Comparison of ENCODE assay signal across 8 mouse cellular contexts in genomic region chr19:42128787-42129508, GRCm38 (mm10). TPM values are rescaled to one million over a fixed set of nuclear protein-coding genes. Genes with fewer than 3 reads are reported as not detected.
A peak's percentile ranks its signal among the peaks of the same experiment; 100 is the strongest.
DNase-seq lines count a peak whose midpoint lies in the region; ATAC-seq and TF ChIP-seq lines count a peak whose summit lies in the region.

Avpi1 (minus strand) TSS chr19:42129059.

- peak within 1 kb of the TSS; percentile 90 for H3K27ac ChIP-seq in heart, embryonic 12.5 days (ENCODE audit: poor library complexity, severe bottlenecking)
- H3K27ac ChIP-seq in kidney, postnatal 0 days = peak within 1 kb of the TSS; percentile 84
- peak within 1 kb of the TSS; percentile 53; the same call in 1 of the 2 replicates for H3K27ac ChIP-seq in liver, embryonic 11.5 days (ENCODE audit: low read depth, low read length)
- H3K27ac ChIP-seq in stomach, embryonic 14.5 days (ENCODE audit: low read length) = peak within 1 kb of the TSS; percentile 79

- H3K4me1 ChIP-seq in heart, embryonic 12.5 days (replicated peaks) = peaks cover 41% of the 10 kb centered on the region
- no peaks in the 10 kb centered on the region; the same call in 1 of the 2 replicates for H3K4me1 ChIP-seq in kidney, postnatal 0 days (replicated peaks; ENCODE audit: insufficient read depth, low read length)
- H3K4me1 ChIP-seq in liver, embryonic 11.5 days (replicated peaks; ENCODE audit: control insufficient read depth, insufficient read depth, low read length) = peaks cover 12% of the 10 kb centered on the region
- peaks cover 4% of the 10 kb centered on the region for H3K4me1 ChIP-seq in stomach, embryonic 14.5 days (ENCODE audit: control insufficient read depth, insufficient read depth, low read length)

- H3K9ac ChIP-seq in heart, embryonic 12.5 days = peak within 1 kb of the TSS; percentile 90
- peak within 1 kb of the TSS; percentile 70 for H3K9ac ChIP-seq in kidney, postnatal 0 days (ENCODE audit: low read depth, low read length)
- peak within 1 kb of the TSS; percentile 77 for H3K9ac ChIP-seq in liver, embryonic 11.5 days (ENCODE audit: low read depth, low read length)
- peak within 1 kb of the TSS; percentile 44 for H3K9ac ChIP-seq in stomach, embryonic 14.5 days (replicated peaks; ENCODE audit: low read depth, low read length)

- H3K36me3 ChIP-seq in heart, embryonic 12.5 days = peaks cover 11% of the 10 kb centered on the region
- H3K36me3 ChIP-seq in kidney, postnatal 0 days (ENCODE audit: insufficient read depth, low read length) = 0 out of 2 replicates have a peak, but pooled peaks cover 4% of the 10 kb centered on the region
- H3K36me3 ChIP-seq in liver, embryonic 11.5 days (ENCODE audit: control insufficient read depth, insufficient read depth, low read length) = no peaks in the 10 kb centered on the region
- H3K36me3 ChIP-seq in stomach, embryonic 14.5 days (ENCODE audit: control insufficient read depth, insufficient read depth, low read length) = no peaks in the 10 kb centered on the region; the same call in 1 of the 2 replicates

- ATAC-seq in erythroid progenitor cell, adult 5-6 weeks (replicated peaks; ENCODE audit: low FRiP score, poor library complexity, severe bottlenecking) = peak; percentile 96
- ATAC-seq in heart, embryonic 12.5 days (ENCODE audit: insufficient number of reproducible peaks, low FRiP score) = peak; percentile 98
- peak; percentile 97 for ATAC-seq in kidney, postnatal 0 days (replicated peaks; ENCODE audit: low FRiP score, low read depth)
- peak; percentile 98 for ATAC-seq in liver, embryonic 11.5 days (replicated peaks; ENCODE audit: low FRiP score)
- peak; percentile 98 for ATAC-seq in stomach, embryonic 14.5 days (ENCODE audit: insufficient number of reproducible peaks, insufficient read depth, low FRiP score, low read depth)

- no peaks in the 10 kb centered on the region for H3K9me3 ChIP-seq in heart, embryonic 12.5 days (replicated peaks)
- H3K9me3 ChIP-seq in kidney, postnatal 0 days (replicated peaks; ENCODE audit: low read length) = no peaks in the 10 kb centered on the region
- no peaks in the 10 kb centered on the region for H3K9me3 ChIP-seq in liver, embryonic 11.5 days (ENCODE audit: control insufficient read depth, low read length)
- H3K9me3 ChIP-seq in stomach, embryonic 14.5 days (ENCODE audit: control insufficient read depth, low read depth, low read length) = no peaks in the 10 kb centered on the region

- peak; percentile 95 for DNase-seq in CD4-positive helper T cell, adult 2 months (ENCODE audit: low read depth, low spot score)
- DNase-seq in brain, embryonic 18.5 days (ENCODE audit: low read depth, low spot score) = peak; percentile 95
- DNase-seq in kidney, postnatal 0 days (ENCODE audit: low spot score) = peak; percentile 99
- peak; percentile 97 for DNase-seq in liver, embryonic 11.5 days (ENCODE audit: low spot score)
- peak; percentile 95 for DNase-seq in naive thymus-derived CD4-positive, alpha-beta T cell, adult 2 months (ENCODE audit: low read depth)

- H3K27me3 ChIP-seq in heart, embryonic 12.5 days (replicated peaks) = no peaks in the 10 kb centered on the region
- no peaks in the 10 kb centered on the region for H3K27me3 ChIP-seq in kidney, postnatal 0 days (ENCODE audit: insufficient read depth, low read length)
- no peaks in the 10 kb centered on the region for H3K27me3 ChIP-seq in liver, embryonic 11.5 days (replicated peaks; ENCODE audit: control insufficient read depth, insufficient read depth, low read length)
- no peaks in the 10 kb centered on the region for H3K27me3 ChIP-seq in stomach, embryonic 14.5 days (ENCODE audit: control insufficient read depth, insufficient read depth, low read length)

- H3K4me2 ChIP-seq in heart, embryonic 12.5 days = peak within 1 kb of the TSS; percentile 86
- H3K4me2 ChIP-seq in kidney, postnatal 0 days (ENCODE audit: low read length) = peak within 1 kb of the TSS; percentile 82
- H3K4me2 ChIP-seq in liver, embryonic 11.5 days = peak within 1 kb of the TSS; percentile 96
- peak within 1 kb of the TSS; percentile 91 for H3K4me2 ChIP-seq in stomach, embryonic 14.5 days (replicated peaks; ENCODE audit: low read depth, low read length)

- under 1% methylated on average over 54 of the region's 54 CpGs for WGBS in heart, embryonic 12.5 days
- under 1% methylated on average over 53 of the region's 54 CpGs for WGBS in kidney, postnatal 0 days
- under 1% methylated on average over 54 of the region's 54 CpGs for WGBS in liver, embryonic 11.5 days
- WGBS in stomach, embryonic 14.5 days = under 1% methylated on average over 54 of the region's 54 CpGs

- no peak for TF ChIP-seq CTCF in kidney, postnatal 0 days (IDR thresholded peaks at IDR 0.05; ENCODE audit: low read depth)

- H3K4me3 ChIP-seq in heart, embryonic 12.5 days = peak within 1 kb of the TSS; percentile 78
- H3K4me3 ChIP-seq in kidney, postnatal 0 days (replicated peaks; ENCODE audit: low read depth, low read length) = peak within 1 kb of the TSS; percentile 56
- peak within 1 kb of the TSS; percentile 69 for H3K4me3 ChIP-seq in liver, embryonic 11.5 days (ENCODE audit: low read depth, low read length)
- peak within 1 kb of the TSS; percentile 46 for H3K4me3 ChIP-seq in stomach, embryonic 14.5 days (ENCODE audit: low read depth, low read length)

RNA-seq across cellular contexts. Expression of gene Avpi1, which starts in this region (rescaled TPM):
- total RNA-seq in erythroid progenitor cell, adult 5-6 weeks (2015; ENCODE audit: low replicate concordance) = 6.5 TPM in 1 of 2 replicates, not detected in the other
- 4.4 TPM in 1 of 2 replicates, not detected in the other for total RNA-seq in erythroid progenitor cell, adult 5-6 weeks (2017; ENCODE audit: low replicate concordance)
- 26.2 and 26.4 TPM in 2 replicates for polyA plus RNA-seq in heart, embryonic 12.5 days (2016; fragmentation: Nextera tagmentation; extraction: Ambion mirVana)
- polyA plus RNA-seq in kidney, postnatal 0 days (2015; fragmentation: Nextera tagmentation; extraction: Ambion mirVana) = 37.1 and 37.9 TPM in 2 replicates
- polyA plus RNA-seq in liver, embryonic 11.5 days (2014; fragmentation: Nextera tagmentation; extraction: Ambion mirVana) = 19.9 and 21.6 TPM in 2 replicates
- polyA plus RNA-seq in stomach, embryonic 14.5 days (2014; fragmentation: Nextera tagmentation; extraction: Ambion mirVana) = 44.2 and 46.9 TPM in 2 replicates

Comparison
In these comparisons a context has a peak if more than half of its experiments do, and no peak if none do; other contexts are left out.
1. Peak in every context shown above with its lines: DNase-seq, ATAC-seq, H3K4me3 ChIP-seq and H3K27ac ChIP-seq.